Mouse (Mus musculus): ENCODE measurements around the gene Fcnb.

- TF ChIP-seq CTCF (IDR thresholded peaks at IDR 0.05; ENCODE audit: low read depth, low read length) (no peak), POLR2A (IDR thresholded peaks at IDR 0.05; ENCODE audit: borderline replicate concordance, low read depth, low read length) (no peak)
Measured at GRCm38 (mm10) chr2:28117490-28118308, 33.0 kb upstream of the Fcnb start.
